Mouse (Mus musculus): ENCODE data around the gene S1pr5.

- TF ChIP-seq POLR2A (IDR thresholded peaks at IDR 0.05; ENCODE audit: control insufficient read depth, extremely low read depth, insufficient read depth, low read length, poor library complexity) = no peak
- no peak for TF ChIP-seq CTCF (IDR thresholded peaks at IDR 0.05; ENCODE audit: borderline replicate concordance, control insufficient read depth, extremely low read depth, insufficient read depth, low read length, poor library complexity)
These were observed at the start of gene S1pr5 for GRCm38 (mm10) chr9:21248326-21248725.

Data from thymus, adult 2 months (tissue).